Mouse (Mus musculus) liver, embryonic 14.5 days (tissue): ENCODE measurements around the gene Srgap3.

Experiments
- CTCF ChIP-seq: IDR thresholded peaks from 2 replicates; pipeline ENCODE4 v1.5.1; 2016; ENCODE audit warnings: antibody characterized with exemption, low read depth, control low read depth
- EP300 ChIP-seq: IDR thresholded peaks from 2 replicates; pipeline ENCODE4 v1.6.1; 2016; ENCODE audit warnings: antibody characterized with exemption, low read depth

DNA sequence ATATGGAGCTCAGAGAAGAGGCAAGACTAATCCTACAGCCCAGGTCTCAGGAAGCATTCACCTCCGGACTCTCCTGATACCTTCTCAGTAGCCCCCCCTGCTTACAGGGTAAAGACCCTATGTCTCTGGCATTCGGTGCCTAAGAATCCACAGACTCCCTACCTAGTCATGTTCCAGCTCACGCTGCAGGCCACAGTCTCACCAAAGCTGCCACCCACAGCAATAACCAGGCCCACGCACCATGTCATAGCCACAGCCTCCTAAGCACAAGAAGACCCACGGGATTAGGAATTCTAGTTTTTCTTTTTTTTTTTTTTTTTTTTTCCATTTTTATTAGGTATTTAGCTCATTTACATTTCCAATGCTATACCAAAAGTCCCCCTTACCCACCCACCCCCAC lies 112.6 kb downstream of the Srgap3 start:
- TF ChIP-seq EP300 (no peak), CTCF (no peak)
